Mouse (Mus musculus) embryonic facial prominence, embryonic 11.5 days (tissue): ENCODE measurements around the gene Mrpl43. TPM values are rescaled to one million over a fixed set of nuclear protein-coding genes. Genes with fewer than 3 reads are reported as not detected.

Experiments
- ATAC-seq: fragments of 200-750 bp; cut with Nextera tagmentation; replicated peaks from 2 replicates; pipeline ENCODE4 v1.8.0; 2017; ENCODE audit warnings: low read depth; ENCODE audit not compliant: insufficient number of reproducible peaks, low FRiP score, low TSS enrichment
- DNase-seq: peaks from one replicate; pipeline ENCODE4 v3.0.0-alpha.2; 2015; ENCODE audit warnings: low spot score
- H3K27ac ChIP-seq: fragments of 300-500 bp; sonication (generic); replicated peaks from 2 replicates; pipeline ENCODE4 v1.5.1; 2014; ENCODE audit warnings: mild to moderate bottlenecking, low read depth, low read length, control low read depth
- H3K27me3 ChIP-seq: fragments of 300-500 bp; sonication (generic); 2 replicates; pipeline ENCODE4 v1.6.1; 2014; ENCODE audit warnings: mild to moderate bottlenecking, low read length, moderate library complexity, mixed read lengths; ENCODE audit not compliant: control insufficient read depth, insufficient read depth
- H3K36me3 ChIP-seq: fragments of 300-500 bp; sonication (generic); replicated peaks from 2 replicates; pipeline ENCODE4 v1.6.1; 2014; ENCODE audit warnings: low read depth, mild to moderate bottlenecking, low read length, moderate library complexity, mixed read lengths; ENCODE audit not compliant: control insufficient read depth, insufficient read depth
- H3K4me1 ChIP-seq: fragments of 300-500 bp; sonication (generic); 2 replicates; pipeline ENCODE4 v1.6.1; 2014; ENCODE audit warnings: low read length, mixed read lengths; ENCODE audit not compliant: control insufficient read depth, insufficient read depth
- H3K4me2 ChIP-seq: fragments of 300-500 bp; sonication (generic); 2 replicates; pipeline ENCODE4 v1.6.1; 2014; ENCODE audit warnings: low read depth, mild to moderate bottlenecking, control low read depth, low read length, moderate library complexity
- H3K4me3 ChIP-seq: fragments of 300-500 bp; sonication (generic); 2 replicates; pipeline ENCODE4 v1.5.1; 2014; ENCODE audit warnings: low read depth, low read length, control low read depth
- H3K9ac ChIP-seq: fragments of 300-500 bp; sonication (generic); replicated peaks from 2 replicates; pipeline ENCODE4 v1.6.1; 2014; ENCODE audit warnings: mild to moderate bottlenecking, control low read depth, low read length
- H3K9me3 ChIP-seq: fragments of 300-500 bp; sonication (generic); replicated peaks from 2 replicates; pipeline ENCODE4 v1.6.1; 2016; ENCODE audit warnings: mild to moderate bottlenecking, low read length, inconsistent platforms, mixed read lengths; ENCODE audit not compliant: control insufficient read depth
- WGBS: fragments of 180-500 bp; shearing (Covaris S2); extraction: QIAGEN DNeasy Blood & Tissue Kit; methylation state at CpG from one replicate; pipeline ENCODE4 v1.1.7; 2014; 5-methylcytosine and 5-hydroxymethylcytosine counted together
- polyA plus RNA-seq: library from polyadenylated mRNA; unstranded; fragments of >200 nt; fragmentation: Nextera tagmentation; extraction: Ambion mirVana; gene quantifications from 2 replicates; pipeline ENCODE4 v1.2.1, GENCODE M21; 2014

Gene Mrpl43
- polyA plus RNA-seq, 1 experiment from 2014 or later, result 62.9 TPM

- no peak overlapping the region for H3K4me2 ChIP-seq
- WGBS, result 80% methylated on average over 8 of the region's 8 CpGs
- no peak overlapping the region for H3K4me3 ChIP-seq
- peaks cover 6% of the 10 kb centered on the region for H3K36me3 ChIP-seq
- peak overlapping the region; percentile 97; the same call in 1 of the 2 replicates for H3K27ac ChIP-seq
- peaks cover 2% of the 10 kb centered on the region; the same call in 1 of the 2 replicates for H3K4me1 ChIP-seq
- peak overlapping the region; percentile 39 for H3K9ac ChIP-seq
- no peak for DNase-seq
- ATAC-seq, result no peak
- H3K9me3 ChIP-seq, result no peaks in the 10 kb centered on the region
- H3K27me3 ChIP-seq, result no peaks in the 10 kb centered on the region
Measured at GRCm38 (mm10) chr19:45012219-45012618, 6.0 kb upstream of the Mrpl43 start.

- Histone ChIP-seq H3K9me3 (no peaks in the 10 kb centered on the region), H3K4me2 (no peak overlapping the region), H3K27me3 (no peaks in the 10 kb centered on the region), H3K4me3 (no peak overlapping the region), H3K27ac (no peak overlapping the region), H3K9ac (no peak overlapping the region), H3K4me1 (peaks cover 6% of the 10 kb centered on the region; the same call in 1 of the 2 replicates), H3K36me3 (peaks cover 6% of the 10 kb centered on the region)
- DNase-seq (no peak), ATAC-seq (no peak)
- WGBS, result 89% methylated on average over 4 of the region's 4 CpGs
Measured at GRCm38 (mm10) chr19:45010646-45011045, 4.4 kb upstream of the Mrpl43 start.

GRCm38 (mm10) chr19:45007425-45008191, 1.4 kb upstream of the Mrpl43 start:
- Histone ChIP-seq H3K27ac (no peak overlapping the region), H3K4me3 (peak overlapping the region; percentile 92), H3K27me3 (no peaks in the 10 kb centered on the region), H3K4me2 (peak overlapping the region; percentile 89), H3K9me3 (no peaks in the 10 kb centered on the region), H3K4me1 (peaks cover 6% of the 10 kb centered on the region; the same call in 1 of the 2 replicates), H3K9ac (peak overlapping the region; percentile 59), H3K36me3 (peaks cover 6% of the 10 kb centered on the region)
- no peak for ATAC-seq
- no peak for DNase-seq
- WGBS, result 94% methylated on average over 20 of the region's 20 CpGs

GRCm38 (mm10) chr19:45007021-45007420, 779 bp upstream of the Mrpl43 start:
- Histone ChIP-seq H3K27me3 (no peaks in the 10 kb centered on the region), H3K9ac (peak overlapping the region; percentile 59), H3K4me3 (peak overlapping the region; percentile 92), H3K36me3 (peaks cover 6% of the 10 kb centered on the region), H3K4me1 (peaks cover 6% of the 10 kb centered on the region; the same call in 1 of the 2 replicates), H3K4me2 (peak overlapping the region; percentile 89), H3K27ac (no peak overlapping the region), H3K9me3 (no peaks in the 10 kb centered on the region)
- DNase-seq (no peak), ATAC-seq (no peak)
- 42% methylated on average over 17 of the region's 17 CpGs for WGBS

GRCm38 (mm10) chr19:45005444-45005843, 798 bp downstream of the Mrpl43 start, which contains the start of gene Twnk:
Twnk (plus strand) TSS chr19:45005663.
- Histone ChIP-seq H3K27ac (peak within 1 kb of the TSS; percentile 73), H3K9me3 (no peaks in the 10 kb centered on the region), H3K9ac (peak within 1 kb of the TSS; percentile 72), H3K27me3 (no peaks in the 10 kb centered on the region), H3K36me3 (peaks cover 5% of the 10 kb centered on the region), H3K4me2 (peak within 1 kb of the TSS; percentile 89), H3K4me1 (peaks cover 6% of the 10 kb centered on the region; the same call in 1 of the 2 replicates), H3K4me3 (peak within 1 kb of the TSS; percentile 92)
- ATAC-seq (no peak), DNase-seq (peak; percentile 56)
- WGBS, result 10% methylated on average over 16 of the region's 16 CpGs

GRCm38 (mm10) chr19:45003740-45004516, 2.3 kb downstream of the Mrpl43 start:
- no peak overlapping the region for H3K4me3 ChIP-seq
- H3K27ac ChIP-seq, result no peak overlapping the region
- H3K36me3 ChIP-seq, result peaks cover 2% of the 10 kb centered on the region
- H3K4me2 ChIP-seq, result no peak overlapping the region
- H3K4me1 ChIP-seq, result peaks cover 6% of the 10 kb centered on the region; the same call in 1 of the 2 replicates
- WGBS, result 91% methylated on average over 7 of the region's 7 CpGs
- no peak for ATAC-seq
- no peak for DNase-seq
- H3K9ac ChIP-seq, result no peak overlapping the region
- no peaks in the 10 kb centered on the region for H3K27me3 ChIP-seq
- no peaks in the 10 kb centered on the region for H3K9me3 ChIP-seq

- H3K4me3 ChIP-seq, result no peak overlapping the region
- H3K4me1 ChIP-seq, result peaks cover 5% of the 10 kb centered on the region; the same call in 1 of the 2 replicates
- H3K9me3 ChIP-seq, result no peaks in the 10 kb centered on the region
- H3K4me2 ChIP-seq, result no peak overlapping the region
- no peaks in the 10 kb centered on the region for H3K27me3 ChIP-seq
- ATAC-seq, result no peak
- no peak overlapping the region for H3K9ac ChIP-seq
- H3K36me3 ChIP-seq, result peaks cover 2% of the 10 kb centered on the region; the same call in 1 of the 2 replicates
- WGBS, result 67% methylated on average over 3 of the region's 3 CpGs
- H3K27ac ChIP-seq, result no peak overlapping the region
- no peak for DNase-seq
Measured at GRCm38 (mm10) chr19:45002301-45002700, 3.9 kb downstream of the Mrpl43 start.
